Mouse (Mus musculus) midbrain, embryonic 16.5 days (tissue): ENCODE results near the gene Lyrm2. TPM values are rescaled to one million over a fixed set of nuclear protein-coding genes. Genes with fewer than 3 reads are reported as not detected.

Experiments used
- ATAC-seq: fragments of 200-750 bp; cut with Nextera tagmentation; 2 replicates; pipeline ENCODE4 v1.8.0; 2017; ENCODE audit warnings: moderate TSS enrichment
- H3K27ac ChIP-seq: fragments of 300-500 bp; sonication (generic); 2 replicates; pipeline ENCODE4 v1.5.1; 2014; ENCODE audit warnings: mild to moderate bottlenecking, low read length, mixed read lengths
- H3K27me3 ChIP-seq: fragments of 300-500 bp; sonication (generic); 2 replicates; pipeline ENCODE4 v1.6.1; 2014; ENCODE audit warnings: low read depth, low read length, mixed read lengths; ENCODE audit not compliant: control insufficient read depth, insufficient read depth
- H3K36me3 ChIP-seq: fragments of 300-500 bp; sonication (generic); 2 replicates; pipeline ENCODE4 v1.6.1; 2014; ENCODE audit warnings: mild to moderate bottlenecking, low read length, moderate library complexity, mixed read lengths; ENCODE audit not compliant: control insufficient read depth, insufficient read depth
- H3K4me1 ChIP-seq: fragments of 300-500 bp; sonication (generic); 2 replicates; pipeline ENCODE4 v1.6.1; 2014; ENCODE audit warnings: mild to moderate bottlenecking, low read length, mixed read lengths; ENCODE audit not compliant: control insufficient read depth, insufficient read depth
- H3K4me2 ChIP-seq: fragments of 300-500 bp; sonication (generic); 2 replicates; pipeline ENCODE4 v1.6.1; 2014; ENCODE audit warnings: mild to moderate bottlenecking, low read length, mixed read lengths
- H3K4me3 ChIP-seq: fragments of 300-500 bp; sonication (generic); 2 replicates; pipeline ENCODE4 v1.5.1; 2014; ENCODE audit warnings: low read depth, mild to moderate bottlenecking, low read length, moderate library complexity, mixed read lengths
- H3K9ac ChIP-seq: fragments of 300-500 bp; sonication (generic); 2 replicates; pipeline ENCODE4 v1.6.1; 2014; ENCODE audit warnings: low read depth, low read length, mixed read lengths
- H3K9me3 ChIP-seq: fragments of 300-500 bp; sonication (generic); replicated peaks from 2 replicates; pipeline ENCODE4 v1.6.1; 2014; ENCODE audit warnings: mild to moderate bottlenecking, low read length, mixed read lengths; ENCODE audit not compliant: control insufficient read depth, poor library complexity, severe bottlenecking
- WGBS: fragments of 180-500 bp; shearing (Covaris S2); extraction: QIAGEN DNeasy Blood & Tissue Kit; methylation state at CpG from one replicate; pipeline ENCODE4 v1.1.7; 2014; 5-methylcytosine and 5-hydroxymethylcytosine counted together
- polyA plus RNA-seq: library from polyadenylated mRNA; unstranded; fragments of >200 nt; fragmentation: Nextera tagmentation; extraction: Ambion mirVana; gene quantifications from 2 replicates; pipeline ENCODE4 v1.2.1, GENCODE M21; 2015

Lyrm2 gene
- polyA plus RNA-seq, 1 experiment from 2014 or later = 106 TPM

DNA sequence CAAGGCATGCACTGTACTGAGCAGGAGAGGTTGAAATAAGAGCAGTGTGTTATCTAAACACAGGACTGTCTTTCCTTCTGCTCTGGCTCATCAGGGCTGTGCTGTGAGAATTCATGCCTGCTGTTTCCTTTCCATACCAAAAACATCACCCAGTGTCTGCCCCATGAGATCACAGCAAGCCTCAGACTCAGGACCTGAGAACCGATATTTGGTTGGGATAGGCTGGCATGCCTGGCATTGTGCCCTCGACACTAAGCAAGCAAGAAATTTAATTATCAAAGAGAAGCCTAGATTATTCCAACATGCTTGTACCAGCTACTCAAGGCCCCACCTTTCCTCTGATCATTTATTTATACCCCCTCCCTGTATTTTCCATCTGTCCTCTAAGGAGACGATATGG is 34.5 kb downstream of the Lyrm2 start:
- no peaks in the 10 kb centered on the region for H3K36me3 ChIP-seq
- H3K4me3 ChIP-seq = no peak overlapping the region
- peaks cover 11% of the 10 kb centered on the region; the same call in 1 of the 2 replicates for H3K4me1 ChIP-seq
- H3K4me2 ChIP-seq = no peak overlapping the region
- no peak overlapping the region for H3K9ac ChIP-seq
- WGBS = 77% methylated on average over 3 of the region's 3 CpGs
- H3K9me3 ChIP-seq = no peaks in the 10 kb centered on the region
- no peak overlapping the region for H3K27ac ChIP-seq
- ATAC-seq = no peak
- no peaks in the 10 kb centered on the region for H3K27me3 ChIP-seq

GRCm38 (mm10) chr4:32836071-32836470 is 36.0 kb downstream of the Lyrm2 start:
- H3K4me1 ChIP-seq = peaks cover 11% of the 10 kb centered on the region; the same call in 1 of the 2 replicates
- H3K27ac ChIP-seq = no peak overlapping the region
- H3K36me3 ChIP-seq = no peaks in the 10 kb centered on the region
- no peak overlapping the region for H3K4me3 ChIP-seq
- H3K27me3 ChIP-seq = no peaks in the 10 kb centered on the region
- no peaks in the 10 kb centered on the region for H3K9me3 ChIP-seq
- no peak for ATAC-seq
- H3K4me2 ChIP-seq = no peak overlapping the region
- 91% methylated on average over 9 of the region's 9 CpGs for WGBS
- no peak overlapping the region for H3K9ac ChIP-seq

DNA sequence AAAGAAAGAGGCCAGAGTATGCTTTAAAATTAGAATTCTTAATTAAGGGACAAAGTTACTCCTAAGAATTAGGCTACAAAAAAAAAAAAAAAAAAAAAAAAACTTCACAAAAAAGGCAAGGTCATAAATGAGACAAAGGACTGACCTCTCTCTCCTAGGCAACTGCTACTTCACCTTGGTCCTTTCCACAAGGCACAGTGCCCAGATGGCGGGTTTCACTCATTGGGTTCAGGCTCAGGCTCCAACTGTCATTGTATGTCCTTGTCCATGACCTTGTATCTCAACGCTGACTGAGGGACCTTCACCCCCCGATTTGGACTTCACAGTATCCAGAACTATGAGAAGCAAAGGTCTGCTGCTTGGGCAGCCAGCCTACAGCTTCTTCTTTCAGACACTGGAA is 38.3 kb downstream of the Lyrm2 start:
- 41% methylated on average over 3 of the region's 3 CpGs for WGBS
- no peaks in the 10 kb centered on the region for H3K9me3 ChIP-seq
- ATAC-seq = no peak

More for the DNA sequence above, 38.3 kb downstream of the Lyrm2 start:
- Histone ChIP-seq H3K4me1 (peaks cover 11% of the 10 kb centered on the region; the same call in 1 of the 2 replicates), H3K36me3 (no peaks in the 10 kb centered on the region), H3K4me2 (no peak overlapping the region), H3K27ac (no peak overlapping the region), H3K4me3 (no peak overlapping the region), H3K27me3 (no peaks in the 10 kb centered on the region), H3K9ac (no peak overlapping the region)

Other genes with a start within 250 kb of the Lyrm2 start
- 0.10 TPM in 1 of 2 replicates, not detected in the other for gene Gja10, start 197.5 kb upstream of the Lyrm2 start, polyA plus RNA-seq
- 33.2 and 43.4 TPM in 2 replicates for gene Casp8ap2, start 184.8 kb upstream of the Lyrm2 start, polyA plus RNA-seq
- gene Mdn1, start 143.1 kb upstream of the Lyrm2 start, polyA plus RNA-seq = 14.4 and 17.0 TPM in 2 replicates
- 35.7 and 37.9 TPM in 2 replicates for gene Ankrd6, start 150.6 kb downstream of the Lyrm2 start, polyA plus RNA-seq
- 38.3 and 39.4 TPM in 2 replicates for gene Rragd, start 182.8 kb downstream of the Lyrm2 start, polyA plus RNA-seq
- gene Ube2j1, start 231.2 kb downstream of the Lyrm2 start, polyA plus RNA-seq = 63.2 and 66.4 TPM in 2 replicates